Mouse (Mus musculus) brain, embryonic 14.5 days (tissue): ENCODE measurements around the gene Sp3. TPM values are rescaled to one million over a fixed set of nuclear protein-coding genes. Genes with fewer than 3 reads are reported as not detected.

ENCODE experiments used
- DNase-seq: peaks from one replicate; pipeline ENCODE4 v3.0.0-alpha.2; 2011; ENCODE audit warnings: low read depth
- CTCF ChIP-seq: fragments of 200-500 bp; IDR thresholded peaks from 2 replicates; pipeline ENCODE4 v1.5.1; 2012; ENCODE audit warnings: inconsistent platforms, mild to moderate bottlenecking, moderate library complexity, borderline replicate concordance; ENCODE audit not compliant: insufficient read depth, insufficient read length; ENCODE audit errors: extremely low read depth
- POLR2A ChIP-seq: fragments of 200-500 bp; IDR thresholded peaks from 2 replicates; pipeline ENCODE4 v1.6.1; 2012; ENCODE audit warnings: mild to moderate bottlenecking, inconsistent platforms, borderline replicate concordance; ENCODE audit not compliant: poor library complexity, insufficient read depth, insufficient read length, severe bottlenecking; ENCODE audit errors: extremely low read depth
- polyA plus RNA-seq: library from polyadenylated mRNA; depleted of rRNA; stranded (reverse); fragments of >200 nt; gene quantifications from 2 replicates; pipeline ENCODE4 v1.2.3, GENCODE M21; 2012

Gene Sp3
- polyA plus RNA-seq, 1 experiment = 41.7 TPM

GRCm38 (mm10) chr2:72970302-72970701 lies 9.9 kb downstream of the Sp3 start:
- DNase-seq = no peak
- no peak for TF ChIP-seq POLR2A
- TF ChIP-seq CTCF = no peak

- no peak for DNase-seq
- TF ChIP-seq CTCF = no peak
- no peak for TF ChIP-seq POLR2A
Measured at GRCm38 (mm10) chr2:72968536-72968935, 11.7 kb downstream of the Sp3 start.

GRCm38 (mm10) chr2:72965450-72965849 lies 14.8 kb downstream of the Sp3 start:
- TF ChIP-seq POLR2A = no peak
- no peak for TF ChIP-seq CTCF

GRCm38 (mm10) chr2:72956415-72956814 lies 23.8 kb downstream of the Sp3 start:
- DNase-seq = no peak
- TF ChIP-seq POLR2A = no peak
- no peak for TF ChIP-seq CTCF

More at GRCm38 (mm10) chr2:72965450-72965849, 14.8 kb downstream of the Sp3 start:
- DNase-seq = no peak

- TF ChIP-seq POLR2A (no peak), CTCF (no peak)
Measured at GRCm38 (mm10) chr2:72952979-72953378, 27.3 kb downstream of the Sp3 start.

GRCm38 (mm10) chr2:72935937-72936336 lies 44.3 kb downstream of the Sp3 start:
- DNase-seq = peak; percentile 31
- no peak for TF ChIP-seq POLR2A
- TF ChIP-seq CTCF = no peak

More at GRCm38 (mm10) chr2:72952979-72953378, 27.3 kb downstream of the Sp3 start:
- DNase-seq = no peak

- TF ChIP-seq POLR2A (no peak), CTCF (no peak)
- no peak for DNase-seq
Measured at GRCm38 (mm10) chr2:72932186-72932585, 48.1 kb downstream of the Sp3 start.

- TF ChIP-seq CTCF = no peak
- no peak for TF ChIP-seq POLR2A
- peak; percentile 36 for DNase-seq
Measured at GRCm38 (mm10) chr2:72924981-72925380, 55.3 kb downstream of the Sp3 start.

GRCm38 (mm10) chr2:72916170-72916569 lies 64.1 kb downstream of the Sp3 start:
- TF ChIP-seq POLR2A (no peak), CTCF (no peak)

GRCm38 (mm10) chr2:72915245-72915930 lies 64.9 kb downstream of the Sp3 start:
- no peak for DNase-seq
- TF ChIP-seq CTCF = no peak
- no peak for TF ChIP-seq POLR2A

More at GRCm38 (mm10) chr2:72916170-72916569, 64.1 kb downstream of the Sp3 start:
- DNase-seq = no peak

GRCm38 (mm10) chr2:72913458-72913760 lies 66.8 kb downstream of the Sp3 start:
- no peak for TF ChIP-seq CTCF
- no peak for TF ChIP-seq POLR2A
- DNase-seq = no peak

GRCm38 (mm10) chr2:72912708-72913457 lies 67.4 kb downstream of the Sp3 start:
- TF ChIP-seq CTCF (no peak), POLR2A (no peak)
- DNase-seq = peak; percentile 89

GRCm38 (mm10) chr2:72911527-72911926 lies 68.7 kb downstream of the Sp3 start:
- DNase-seq = no peak
- no peak for TF ChIP-seq POLR2A
- no peak for TF ChIP-seq CTCF

- DNase-seq = no peak
- TF ChIP-seq CTCF (no peak), POLR2A (no peak)
Measured at GRCm38 (mm10) chr2:72909046-72909445, 71.2 kb downstream of the Sp3 start.
